Comparison of ENCODE assay signal across 33 mouse cellular contexts in the genomic region with DNA sequence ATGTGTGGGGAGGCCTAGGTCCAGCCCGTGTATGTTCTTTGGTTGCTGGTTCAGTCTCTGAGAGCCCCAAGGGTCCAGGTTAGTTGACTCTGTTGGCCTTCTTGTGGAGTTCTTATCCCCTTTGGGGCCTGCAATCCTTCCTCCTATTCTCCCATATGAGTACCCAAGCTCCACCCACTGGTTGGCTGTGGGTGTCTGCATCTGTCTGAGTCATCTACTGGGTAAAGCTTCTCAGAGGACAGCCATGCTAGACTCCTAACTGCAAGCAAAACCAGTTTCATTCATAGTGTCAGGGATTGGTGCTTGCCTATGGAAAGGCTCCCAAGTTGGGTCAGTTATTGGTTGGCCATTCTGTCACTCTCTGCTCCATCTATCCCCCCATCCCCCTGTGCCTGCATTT. TPM values are rescaled to one million over a fixed set of nuclear protein-coding genes. Genes with fewer than 3 reads are reported as not detected.
"Had no signal": no experiment of that assay in that cellular context is flagged by ENCODE, and none has a peak within 500 bp of the region (broad histone marks: within the 10 kb centered on the region; RNA-seq: fewer than 3 reads in every experiment).

No protein-coding gene starts in this region.

- H3K9ac ChIP-seq: heart, embryonic 12.5 days; heart, embryonic 13.5 days; heart, embryonic 15.5 days; hindbrain, embryonic 12.5 days; hindbrain, embryonic 13.5 days; hindbrain, embryonic 14.5 days; hindbrain, embryonic 15.5 days; kidney, embryonic 15.5 days had no signal

- ATAC-seq: hindbrain, embryonic 16.5 days; hindbrain, postnatal 0 days; inflammation-experienced regulatory T-cells, adult 6 months; intestine, embryonic 16.5 days; intestine, postnatal 0 days had no signal

- H3K4me2 ChIP-seq: heart, embryonic 11.5 days; heart, embryonic 12.5 days; heart, embryonic 13.5 days; heart, embryonic 15.5 days; hindbrain, embryonic 12.5 days; hindbrain, embryonic 13.5 days; hindbrain, embryonic 14.5 days; hindbrain, embryonic 15.5 days; kidney, embryonic 15.5 days had no signal

- H3K9me3 ChIP-seq: heart, embryonic 10.5 days; heart, embryonic 15.5 days; hindbrain, embryonic 13.5 days; hindbrain, embryonic 15.5 days; kidney, embryonic 15.5 days had no signal

- H3K27ac ChIP-seq: heart, embryonic 10.5 days; heart, embryonic 13.5 days; heart, embryonic 15.5 days; hindbrain, embryonic 10.5 days; hindbrain, embryonic 12.5 days; hindbrain, embryonic 14.5 days; hindbrain, embryonic 15.5 days; hindbrain, postnatal 0 days; kidney, embryonic 15.5 days; kidney, postnatal 0 days; layer of hippocampus, adult 2 months had no signal

- H3K4me1 ChIP-seq: heart, embryonic 10.5 days; heart, embryonic 12.5 days; heart, embryonic 13.5 days; heart, embryonic 15.5 days; kidney, embryonic 15.5 days had no signal

- H3K27me3 ChIP-seq: heart, embryonic 12.5 days; heart, embryonic 13.5 days; heart, embryonic 15.5 days; hindbrain, embryonic 12.5 days; hindbrain, embryonic 13.5 days; hindbrain, embryonic 15.5 days; kidney, embryonic 15.5 days had no signal

- H3K36me3 ChIP-seq: heart, embryonic 10.5 days; heart, embryonic 12.5 days; heart, embryonic 13.5 days; heart, embryonic 15.5 days; kidney, embryonic 15.5 days had no signal

- H3K4me3 ChIP-seq: heart, embryonic 10.5 days; heart, embryonic 12.5 days; heart, embryonic 13.5 days; heart, embryonic 15.5 days; hindbrain, embryonic 10.5 days; hindbrain, embryonic 12.5 days; hindbrain, embryonic 13.5 days; hindbrain, embryonic 15.5 days; kidney, embryonic 15.5 days; layer of hippocampus, adult 2 months had no signal

- DNase-seq: heart, postnatal 10 days; heart, postnatal 14 days; heart, postnatal 36 days; heart, postnatal 4 days; kidney, adult 11 months; kidney, adult 18-20 months; kidney, adult 2 months; kidney, adult 8-10 months; kidney, adult 9 months; kidney, postnatal 10 days; kidney, postnatal 14 days; kidney, postnatal 36 days; kidney, postnatal 4 days; layer of hippocampus, adult 9-11 months; layer of hippocampus, postnatal 36 days had no signal

RNA-seq across cellular contexts. Expression of a gene that starts 29.8 kb away (rescaled TPM):
- polyA plus RNA-seq: inflammation-experienced regulatory T-cells, adult 6 months had no signal
